Mouse (Mus musculus): ENCODE data around the gene Ank2. TPM values are rescaled to one million over a fixed set of nuclear protein-coding genes. Genes with fewer than 3 reads are reported as not detected.
A peak's percentile ranks its signal among the peaks of the same experiment; 100 is the strongest.

Gene Ank2
- total RNA-seq, 2 experiments from 2014 or later: 730 to 767 TPM

GRCm38 (mm10) chr3:127275953-127276352 lies 223.2 kb downstream of the Ank2 start:
- no peak for TF ChIP-seq CTCF (conservative IDR thresholded peaks at IDR 0.05)
- no peak overlapping the region for H3K4me3 ChIP-seq
- no peak for DNase-seq (ENCODE audit: low spot score in 2 of 2)
- no peak overlapping the region for H3K27ac ChIP-seq

- TF ChIP-seq CTCF (conservative IDR thresholded peaks at IDR 0.05): no peak
- no peak for DNase-seq (ENCODE audit: low spot score in 2 of 2)
- Histone ChIP-seq H3K27ac (no peak overlapping the region), H3K4me3 (no peak overlapping the region)
These were observed 226.3 kb downstream of the Ank2 start for GRCm38 (mm10) chr3:127272801-127273200.

- DNase-seq (ENCODE audit: low spot score in 2 of 2): no peak
- H3K27ac ChIP-seq: no peak overlapping the region
- no peak for TF ChIP-seq CTCF (conservative IDR thresholded peaks at IDR 0.05)
- H3K4me3 ChIP-seq: no peak overlapping the region
These were observed 229.5 kb downstream of the Ank2 start for GRCm38 (mm10) chr3:127269616-127270015.

- Histone ChIP-seq H3K4me3 (no peak overlapping the region), H3K27ac (peak overlapping the region; percentile 62; the same call in 1 of the 2 replicates)
- no peak for TF ChIP-seq CTCF (conservative IDR thresholded peaks at IDR 0.05)
- no peak for DNase-seq (ENCODE audit: low spot score in 2 of 2)
These were observed 231.3 kb downstream of the Ank2 start for GRCm38 (mm10) chr3:127267846-127268245.

- TF ChIP-seq CTCF (conservative IDR thresholded peaks at IDR 0.05): no peak
- Histone ChIP-seq H3K27ac (peak overlapping the region; percentile 52), H3K4me3 (no peak overlapping the region)
- DNase-seq (ENCODE audit: low spot score in 2 of 2): peak in 1 of 2 experiments; percentile 53
These were observed 233.4 kb downstream of the Ank2 start for GRCm38 (mm10) chr3:127265732-127266131.

- no peak for TF ChIP-seq CTCF (conservative IDR thresholded peaks at IDR 0.05)
- H3K4me3 ChIP-seq: no peak overlapping the region
- peak overlapping the region; percentile 40 for H3K27ac ChIP-seq
- no peak for DNase-seq (ENCODE audit: low spot score in 2 of 2)
These were observed 234.0 kb downstream of the Ank2 start for GRCm38 (mm10) chr3:127265182-127265581.

- no peak for TF ChIP-seq CTCF (conservative IDR thresholded peaks at IDR 0.05)
- H3K4me3 ChIP-seq: no peak overlapping the region
- no peak overlapping the region for H3K27ac ChIP-seq
- no peak for DNase-seq (ENCODE audit: low spot score in 2 of 2)
These were observed 238.4 kb downstream of the Ank2 start for GRCm38 (mm10) chr3:127260786-127261166.

GRCm38 (mm10) chr3:127260007-127260785 lies 239.0 kb downstream of the Ank2 start:
- no peak overlapping the region for H3K27ac ChIP-seq
- no peak for TF ChIP-seq CTCF (conservative IDR thresholded peaks at IDR 0.05)
- no peak overlapping the region for H3K4me3 ChIP-seq
- DNase-seq (ENCODE audit: low spot score in 2 of 2): no peak

- peak overlapping the region; percentile 17 for H3K4me3 ChIP-seq
- peak overlapping the region; percentile 61; the same call in 1 of the 2 replicates for H3K27ac ChIP-seq
- TF ChIP-seq CTCF (conservative IDR thresholded peaks at IDR 0.05): no peak
- no peak for DNase-seq (ENCODE audit: low spot score in 2 of 2)
These were observed 240.6 kb downstream of the Ank2 start for GRCm38 (mm10) chr3:127258466-127259075.

GRCm38 (mm10) chr3:127257969-127258368 lies 241.2 kb downstream of the Ank2 start:
- no peak for TF ChIP-seq CTCF (conservative IDR thresholded peaks at IDR 0.05)
- Histone ChIP-seq H3K27ac (peak overlapping the region; percentile 15; the same call in 1 of the 2 replicates), H3K4me3 (peak overlapping the region; percentile 44)
- no peak for DNase-seq (ENCODE audit: low spot score in 2 of 2)

- TF ChIP-seq CTCF (conservative IDR thresholded peaks at IDR 0.05): no peak
- DNase-seq (ENCODE audit: low spot score in 2 of 2): peak; percentile 23 to 41
- Histone ChIP-seq H3K4me3 (peak overlapping the region; percentile 44), H3K27ac (peak overlapping the region; percentile 15)
These were observed 241.7 kb downstream of the Ank2 start for GRCm38 (mm10) chr3:127257279-127257925.

GRCm38 (mm10) chr3:127256681-127257080 lies 242.5 kb downstream of the Ank2 start:
- H3K4me3 ChIP-seq: no peak overlapping the region
- DNase-seq (ENCODE audit: low spot score in 2 of 2): no peak
- TF ChIP-seq CTCF (conservative IDR thresholded peaks at IDR 0.05): no peak
- no peak overlapping the region; the same call in 1 of the 2 replicates for H3K27ac ChIP-seq

GRCm38 (mm10) chr3:127250930-127251329 lies 248.2 kb downstream of the Ank2 start:
- no peak for DNase-seq (ENCODE audit: low spot score in 2 of 2)
- no peak overlapping the region for H3K27ac ChIP-seq
- TF ChIP-seq CTCF (conservative IDR thresholded peaks at IDR 0.05): no peak
- no peak overlapping the region for H3K4me3 ChIP-seq
